Mouse (Mus musculus) liver, postnatal 0 days (tissue): ENCODE results near the gene Mmp2. TPM values are rescaled to one million over a fixed set of nuclear protein-coding genes. Genes with fewer than 3 reads are reported as not detected.
"Not testable (repeated sequence)": the region's sequence is repeated elsewhere in the genome, so short reads cannot be mapped to it uniquely, and the experiment has no call there.

Experiments used
- ATAC-seq: fragments of 200-750 bp; cut with Nextera tagmentation; 2 replicates; pipeline ENCODE4 v1.8.0; 2017; ENCODE audit warnings: mild to moderate bottlenecking, moderate library complexity
- DNase-seq: peaks from one replicate; pipeline ENCODE4 v3.0.0-alpha.2; 2016
- H3K27ac ChIP-seq: fragments of 300-500 bp; sonication (generic); 2 replicates; pipeline ENCODE4 v1.5.1; 2014; ENCODE audit warnings: antibody characterized with exemption, moderate library complexity, mild to moderate bottlenecking, low read depth
- H3K27me3 ChIP-seq: fragments of 300-500 bp; sonication (generic); 2 replicates; pipeline ENCODE4 v1.6.1; 2014; ENCODE audit warnings: low read length, control low read depth, mixed read lengths; ENCODE audit not compliant: insufficient read depth
- H3K36me3 ChIP-seq: fragments of 300-500 bp; sonication (generic); replicated peaks from 2 replicates; pipeline ENCODE4 v1.6.1; 2014; ENCODE audit warnings: mild to moderate bottlenecking, control low read depth, low read length, moderate library complexity, mixed read lengths; ENCODE audit not compliant: insufficient read depth
- H3K4me1 ChIP-seq: fragments of 300-500 bp; sonication (generic); 2 replicates; pipeline ENCODE4 v1.6.1; 2014; ENCODE audit warnings: antibody characterized with exemption, mild to moderate bottlenecking, control low read depth; ENCODE audit not compliant: insufficient read depth
- H3K4me2 ChIP-seq: fragments of 300-500 bp; sonication (generic); 2 replicates; pipeline ENCODE4 v1.6.1; 2014; ENCODE audit warnings: low read depth, mild to moderate bottlenecking, low read length, moderate library complexity, mixed read lengths
- H3K4me3 ChIP-seq: fragments of 300-500 bp; sonication (generic); 2 replicates; pipeline ENCODE4 v1.5.1; 2014; ENCODE audit warnings: low read depth, low read length
- H3K9ac ChIP-seq: fragments of 300-500 bp; sonication (generic); replicated peaks from 2 replicates; pipeline ENCODE4 v1.6.1; 2014; ENCODE audit warnings: mild to moderate bottlenecking, moderate library complexity
- H3K9me3 ChIP-seq: fragments of 300-500 bp; sonication (generic); 2 replicates; pipeline ENCODE4 v1.6.1; 2016; ENCODE audit warnings: mild to moderate bottlenecking, control low read depth, low read length, mixed read lengths
- CTCF ChIP-seq: sonication (generic); IDR thresholded peaks from 2 replicates; pipeline ENCODE4 v1.5.1; 2016; ENCODE audit warnings: antibody characterized with exemption, low read depth
- EP300 ChIP-seq: IDR thresholded peaks from 2 replicates; pipeline ENCODE4 v1.6.1; 2016; ENCODE audit warnings: antibody characterized with exemption, low read depth, mild to moderate bottlenecking
- WGBS: fragments of 180-500 bp; shearing (Covaris S2); extraction: QIAGEN DNeasy Blood & Tissue Kit; methylation state at CpG from one replicate; pipeline ENCODE4 v1.1.7; 2014; ENCODE audit not compliant: insufficient replicate concordance; 5-methylcytosine and 5-hydroxymethylcytosine counted together
- polyA plus RNA-seq: library from polyadenylated mRNA; unstranded; fragments of >200 nt; fragmentation: Nextera tagmentation; extraction: Ambion mirVana; gene quantifications from 2 replicates; pipeline ENCODE4 v1.2.1, GENCODE M21; 2015

Gene Mmp2
- polyA plus RNA-seq, 1 experiment from 2014 or later = 9.6 TPM

DNA sequence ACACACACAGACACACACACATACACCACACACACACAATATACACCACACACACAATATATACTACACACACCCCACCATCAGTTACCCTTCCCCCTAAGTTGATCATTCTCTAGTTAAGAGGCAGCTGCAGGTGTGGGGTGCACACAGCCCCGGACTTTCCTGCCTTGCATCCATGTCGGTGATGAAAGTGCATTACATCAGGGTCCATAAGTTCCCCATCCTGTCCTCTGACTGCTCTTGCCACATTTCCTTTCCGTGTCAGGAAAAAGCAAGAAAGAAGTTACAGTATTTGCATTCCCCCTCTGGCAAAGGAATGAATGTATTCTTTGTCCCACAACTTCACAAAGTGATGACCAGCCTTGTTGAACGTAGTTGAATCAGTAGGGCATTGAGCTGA lies 54.2 kb downstream of the Mmp2 start:
- no peak for DNase-seq
- Histone ChIP-seq H3K4me2 (no peak overlapping the region), H3K9me3 (no peaks in the 10 kb centered on the region), H3K9ac (no peak overlapping the region), H3K36me3 (no peaks in the 10 kb centered on the region; the same call in 1 of the 2 replicates), H3K27ac (no peak overlapping the region), H3K27me3 (no peaks in the 10 kb centered on the region), H3K4me3 (no peak overlapping the region), H3K4me1 (no peaks in the 10 kb centered on the region)
- ATAC-seq = no peak; the same call in 1 of the 2 replicates
- 36% methylated on average over 4 of the region's 4 CpGs for WGBS
- TF ChIP-seq CTCF = no peak

DNA sequence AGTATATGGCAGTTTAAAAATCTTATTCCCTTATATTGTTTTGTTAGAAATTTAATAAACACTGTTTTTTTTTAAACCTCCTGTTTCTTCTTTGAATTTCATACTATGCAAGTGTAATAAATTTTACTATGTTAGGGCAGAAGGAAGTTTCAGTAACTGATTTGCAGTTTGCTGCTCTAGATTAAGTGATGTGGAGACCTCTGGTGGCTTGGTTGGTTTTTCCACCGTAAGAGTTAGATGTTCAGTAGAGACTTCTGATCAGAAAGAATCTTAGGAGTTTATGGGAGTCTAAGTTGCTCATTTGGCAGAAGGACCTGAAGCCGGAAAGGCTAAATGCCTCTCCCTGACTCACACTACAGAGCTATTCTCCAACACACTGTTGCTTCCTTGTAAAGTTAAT lies 56.7 kb downstream of the Mmp2 start:
- DNase-seq (no peak), ATAC-seq (no peak)
- no peak for TF ChIP-seq EP300
- TF ChIP-seq CTCF = peak; percentile 39
- no peak overlapping the region for H3K4me2 ChIP-seq
- H3K27ac ChIP-seq = no peak overlapping the region
- H3K4me3 ChIP-seq = no peak overlapping the region
- H3K9me3 ChIP-seq = no peaks in the 10 kb centered on the region
- 64% methylated on average over 2 of the region's 2 CpGs for whole genome bisulfite sequencing
- no peaks in the 10 kb centered on the region for H3K27me3 ChIP-seq
- H3K9ac ChIP-seq = no peak overlapping the region
- H3K36me3 ChIP-seq = no peaks in the 10 kb centered on the region; the same call in 1 of the 2 replicates
- no peaks in the 10 kb centered on the region for H3K4me1 ChIP-seq

DNA sequence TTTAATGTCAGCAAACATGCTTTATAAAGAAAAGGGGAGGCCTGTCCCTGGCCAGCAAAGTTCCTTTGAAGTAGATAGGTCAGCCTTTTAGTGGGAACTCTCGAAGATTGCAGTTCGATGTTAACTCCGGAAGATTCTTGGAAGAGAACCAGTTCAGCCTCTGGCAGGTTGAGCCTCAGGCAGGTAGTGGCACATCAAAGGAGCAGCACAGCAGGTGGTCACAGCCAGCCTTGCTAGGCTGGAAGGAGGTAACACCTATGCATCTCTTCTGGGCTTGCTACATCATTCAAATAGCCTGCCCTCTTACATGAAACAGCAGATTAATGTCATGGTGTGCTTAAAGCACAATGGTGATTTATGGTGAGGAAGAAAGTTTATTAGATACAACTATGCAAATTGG lies 65.1 kb downstream of the Mmp2 start:
- H3K4me3 ChIP-seq, H3K4me2 ChIP-seq, H3K27me3 ChIP-seq, ATAC-seq, H3K9me3 ChIP-seq, H3K27ac ChIP-seq, H3K36me3 ChIP-seq, DNase-seq, H3K9ac ChIP-seq, H3K4me1 ChIP-seq: not testable (repeated sequence)
- WGBS = 72% methylated on average over 3 of the region's 3 CpGs

DNA sequence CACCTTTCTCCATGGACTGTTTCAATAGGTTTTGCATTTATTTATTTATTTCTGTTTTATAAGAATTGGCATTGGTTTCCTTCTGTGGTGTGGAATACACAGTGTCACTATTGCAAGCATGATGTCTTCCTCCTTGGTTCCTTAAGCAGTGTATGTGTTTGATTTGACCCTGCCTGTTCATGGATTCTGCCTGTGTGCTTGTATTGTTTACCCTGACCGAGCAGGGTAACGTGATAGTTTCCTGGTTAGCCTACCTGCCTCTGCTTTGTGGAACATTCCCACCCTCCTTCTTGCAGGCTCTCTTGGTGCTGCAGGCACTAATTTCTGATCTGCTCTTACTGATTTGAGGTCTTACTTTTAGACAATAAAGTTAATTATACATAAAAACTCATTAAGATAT lies 66.8 kb downstream of the Mmp2 start:
- ATAC-seq = no peak
- no peaks in the 10 kb centered on the region for H3K27me3 ChIP-seq

DNA sequence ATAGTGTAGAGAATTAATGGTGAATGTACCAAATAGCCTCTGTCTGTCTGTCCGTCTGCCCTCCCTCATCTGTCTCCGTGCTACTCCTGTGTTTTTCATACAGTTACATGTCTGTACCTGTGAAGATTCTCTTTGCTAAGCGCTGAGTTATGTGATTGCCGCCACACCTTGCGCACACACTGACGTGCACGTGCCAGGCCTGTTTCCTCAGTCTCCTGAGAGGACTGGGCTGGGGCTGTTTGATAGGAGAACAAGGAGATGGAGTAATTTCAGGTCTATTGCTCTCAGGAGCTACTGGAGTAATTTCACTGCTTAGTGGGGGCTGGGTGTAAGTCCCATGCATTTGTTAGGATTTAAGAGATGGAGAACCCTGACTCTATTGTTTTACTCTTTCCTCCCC lies 68.0 kb downstream of the Mmp2 start:
- Histone ChIP-seq H3K36me3 (no peaks in the 10 kb centered on the region), H3K4me1 (no peaks in the 10 kb centered on the region), H3K4me3 (no peak overlapping the region), H3K27ac (no peak overlapping the region), H3K9ac (no peak overlapping the region), H3K9me3 (no peaks in the 10 kb centered on the region), H3K4me2 (no peak overlapping the region), H3K27me3 (no peaks in the 10 kb centered on the region)
- no peak for ATAC-seq
- TF ChIP-seq CTCF = no peak
- TF ChIP-seq EP300 = no peak
- no peak for DNase-seq
- 75% methylated on average over 7 of the region's 7 CpGs for WGBS

More for the DNA sequence above, 66.8 kb downstream of the Mmp2 start:
- Histone ChIP-seq H3K27ac (no peak overlapping the region), H3K36me3 (no peaks in the 10 kb centered on the region), H3K9ac (no peak overlapping the region), H3K4me1 (no peaks in the 10 kb centered on the region), H3K4me2 (no peak overlapping the region), H3K9me3 (no peaks in the 10 kb centered on the region), H3K4me3 (no peak overlapping the region)
- TF ChIP-seq EP300 = no peak
- no peak for TF ChIP-seq CTCF
- DNase-seq = no peak
- 56% methylated on average over 2 of the region's 2 CpGs for WGBS

DNA sequence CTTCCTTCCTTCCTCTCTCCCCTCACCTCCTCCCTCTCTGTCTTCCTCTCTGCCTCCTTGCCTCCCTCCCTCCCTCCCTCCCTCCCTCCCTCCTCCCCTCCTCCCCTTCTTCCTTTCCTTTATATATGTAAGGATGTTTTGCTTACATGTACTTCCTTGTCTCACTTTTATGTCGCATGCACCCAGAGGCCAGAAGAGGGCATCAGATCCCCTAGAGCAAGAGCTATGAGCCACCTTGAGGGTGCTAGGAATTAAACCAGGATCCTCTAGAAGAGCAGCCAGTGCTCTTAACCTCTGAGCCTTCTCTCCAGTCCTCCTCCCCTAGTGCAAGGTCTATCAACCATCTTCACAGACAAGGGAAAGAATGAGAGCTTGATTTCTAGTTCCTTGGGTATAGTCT lies 69.0 kb downstream of the Mmp2 start:
- DNase-seq (no peak), ATAC-seq (no peak)
- no peak overlapping the region for H3K27ac ChIP-seq
- no peaks in the 10 kb centered on the region for H3K4me1 ChIP-seq
- WGBS = 72% methylated on average over 1 of the region's 1 CpGs
- H3K27me3 ChIP-seq = no peaks in the 10 kb centered on the region
- no peak overlapping the region for H3K4me2 ChIP-seq
- no peak for TF ChIP-seq EP300
- TF ChIP-seq CTCF = no peak
- H3K9me3 ChIP-seq = no peaks in the 10 kb centered on the region
- H3K36me3 ChIP-seq = no peaks in the 10 kb centered on the region
- H3K9ac ChIP-seq = no peak overlapping the region
- no peak overlapping the region for H3K4me3 ChIP-seq

DNA sequence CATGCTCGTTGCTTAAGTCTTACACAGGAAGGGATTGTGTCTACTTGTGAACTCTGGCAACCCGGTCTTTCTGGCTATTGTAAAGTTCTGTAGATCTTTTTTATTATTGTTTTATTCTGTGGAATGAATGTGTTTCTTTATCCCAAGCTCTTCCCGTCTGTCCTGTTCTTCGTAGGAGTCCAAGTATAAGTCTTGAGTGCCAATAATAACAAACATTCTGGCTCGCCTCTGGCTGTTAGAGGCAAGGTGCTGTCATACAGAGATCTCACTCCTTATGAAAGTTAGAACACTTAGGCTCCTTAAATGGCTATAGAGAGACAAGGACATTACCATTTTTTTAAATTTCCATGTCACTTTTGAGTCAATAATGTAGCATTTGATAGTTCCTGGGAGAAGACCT lies 69.5 kb downstream of the Mmp2 start:
- Histone ChIP-seq H3K4me3 (no peak overlapping the region), H3K9ac (no peak overlapping the region), H3K27me3 (no peaks in the 10 kb centered on the region), H3K9me3 (no peaks in the 10 kb centered on the region), H3K27ac (no peak overlapping the region), H3K4me2 (no peak overlapping the region), H3K4me1 (no peaks in the 10 kb centered on the region), H3K36me3 (no peaks in the 10 kb centered on the region)
- DNase-seq (no peak), ATAC-seq (no peak)
- TF ChIP-seq EP300 (no peak), CTCF (no peak)
- WGBS = 63% methylated on average over 5 of the region's 5 CpGs
